Mouse (Mus musculus) intestine, postnatal 0 days (tissue): ENCODE data around the gene Elovl5. TPM values are rescaled to one million over a fixed set of nuclear protein-coding genes. Genes with fewer than 3 reads are reported as not detected.

Experiments used
- ATAC-seq: fragments of 200-750 bp; cut with Nextera tagmentation; 2 replicates; pipeline ENCODE4 v1.8.0; 2017; ENCODE audit warnings: mild to moderate bottlenecking, moderate TSS enrichment, moderate library complexity
- H3K27ac ChIP-seq: fragments of 300-500 bp; sonication (generic); 2 replicates; pipeline ENCODE4 v1.5.1; 2014; ENCODE audit warnings: mild to moderate bottlenecking, low read depth, low read length, moderate library complexity
- H3K27me3 ChIP-seq: fragments of 300-500 bp; sonication (generic); replicated peaks from 2 replicates; pipeline ENCODE4 v1.6.1; 2014; ENCODE audit warnings: low read length, mixed read lengths; ENCODE audit not compliant: control insufficient read depth, insufficient read depth
- H3K36me3 ChIP-seq: fragments of 300-500 bp; sonication (generic); 2 replicates; pipeline ENCODE4 v1.6.1; 2014; ENCODE audit warnings: mild to moderate bottlenecking, moderate library complexity; ENCODE audit not compliant: control insufficient read depth, insufficient read depth
- H3K4me1 ChIP-seq: fragments of 300-500 bp; sonication (generic); replicated peaks from 2 replicates; pipeline ENCODE4 v1.6.1; 2014; ENCODE audit warnings: antibody characterized with exemption, low read length, mixed read lengths; ENCODE audit not compliant: control insufficient read depth, insufficient read depth
- H3K4me2 ChIP-seq: fragments of 300-500 bp; sonication (generic); replicated peaks from 2 replicates; pipeline ENCODE4 v1.6.1; 2014; ENCODE audit warnings: low read depth, mild to moderate bottlenecking, moderate library complexity
- H3K4me3 ChIP-seq: fragments of 300-500 bp; sonication (generic); 2 replicates; pipeline ENCODE4 v1.5.1; 2014; ENCODE audit warnings: low read depth, low read length
- H3K9ac ChIP-seq: fragments of 300-500 bp; sonication (generic); 2 replicates; pipeline ENCODE4 v1.6.1; 2014; ENCODE audit warnings: mild to moderate bottlenecking, low read depth, low read length
- H3K9me3 ChIP-seq: fragments of 300-500 bp; sonication (generic); 2 replicates; pipeline ENCODE4 v1.6.1; 2016; ENCODE audit warnings: mixed run types; ENCODE audit not compliant: control insufficient read depth
- CTCF ChIP-seq: sonication (generic); IDR thresholded peaks from 2 replicates; pipeline ENCODE4 v1.5.1; 2016; ENCODE audit warnings: low read depth, mild to moderate bottlenecking, control low read depth, antibody characterized with exemption, moderate library complexity
- WGBS: fragments of 180-500 bp; shearing (Covaris S2); extraction: QIAGEN DNeasy Blood & Tissue Kit; methylation state at CpG from one replicate; pipeline ENCODE4 v1.1.7; 2014; 5-methylcytosine and 5-hydroxymethylcytosine counted together
- polyA plus RNA-seq: library from polyadenylated mRNA; unstranded; fragments of >200 nt; fragmentation: Nextera tagmentation; extraction: Ambion mirVana; gene quantifications from 2 replicates; pipeline ENCODE4 v1.2.1, GENCODE M21; 2015

The Elovl5 gene
- polyA plus RNA-seq, 1 experiment from 2014 or later, result 32.5 TPM

DNA sequence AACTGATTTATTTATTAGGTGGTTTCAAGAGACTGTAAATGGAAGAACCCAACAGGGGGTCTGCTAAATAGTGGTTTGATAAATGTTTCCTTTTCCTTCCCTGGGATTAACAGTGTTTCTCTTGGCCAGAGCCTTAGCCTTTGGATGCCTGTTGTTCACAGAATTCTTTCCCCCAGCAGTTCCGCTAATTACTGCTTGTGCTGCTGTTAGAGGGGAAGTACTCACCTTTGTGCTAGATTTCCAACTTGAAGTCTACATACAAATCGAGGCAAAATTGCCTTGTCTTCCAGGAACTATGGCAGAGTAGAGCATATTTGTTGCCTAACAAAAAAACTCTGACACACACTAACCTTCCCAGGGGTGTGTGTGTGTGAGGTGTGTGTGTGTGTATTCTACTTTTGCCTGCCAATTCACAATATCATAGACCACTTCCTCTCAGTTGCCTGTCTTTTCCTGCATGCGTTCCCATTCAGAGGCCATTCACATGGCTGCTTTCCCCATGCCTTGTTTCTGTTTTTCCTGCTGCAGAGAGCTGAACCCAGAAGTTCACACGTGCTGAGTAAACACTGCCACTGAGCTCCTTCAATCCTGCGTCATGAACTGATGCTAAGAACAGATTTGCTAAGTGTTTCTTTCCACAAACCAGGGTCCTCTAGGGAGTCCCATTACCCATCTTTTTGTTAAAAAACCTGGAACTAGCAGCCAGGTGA, 2.0 kb downstream of the Elovl5 start:
- no peak overlapping the region for H3K4me3 ChIP-seq
- H3K27me3 ChIP-seq, result no peaks in the 10 kb centered on the region
- no peak overlapping the region for H3K27ac ChIP-seq
- H3K9ac ChIP-seq, result no peak overlapping the region
- H3K9me3 ChIP-seq, result no peaks in the 10 kb centered on the region
- TF ChIP-seq CTCF, result no peak
- whole genome bisulfite sequencing, result 62% methylated on average over 5 of the region's 5 CpGs
- H3K4me1 ChIP-seq, result peaks cover 11% of the 10 kb centered on the region; the same call in 1 of the 2 replicates
- 0 out of 2 replicates have a peak, but pooled peaks cover 3% of the 10 kb centered on the region for H3K36me3 ChIP-seq
- ATAC-seq, result no peak
- H3K4me2 ChIP-seq, result peak overlapping the region; percentile 91

DNA sequence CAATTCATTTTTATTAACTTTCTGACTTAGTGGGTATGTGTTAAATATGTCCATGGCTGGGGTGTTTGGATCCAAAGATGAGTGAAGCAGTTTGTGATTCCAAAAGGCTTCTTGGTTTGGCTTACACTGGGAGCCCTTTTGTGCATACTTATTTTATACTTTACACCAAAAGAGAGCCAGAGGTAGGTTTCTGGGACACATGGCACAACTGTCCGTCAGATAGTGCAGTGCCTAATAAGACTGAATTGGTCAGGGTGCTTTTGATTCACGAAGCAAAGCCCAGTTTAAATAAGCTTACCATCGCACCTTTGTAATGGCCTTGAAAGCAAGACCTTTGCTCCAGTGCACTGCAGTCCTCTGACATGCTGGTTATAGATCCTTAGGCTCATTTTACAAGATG, 3.3 kb downstream of the Elovl5 start:
- Histone ChIP-seq H3K4me1 (peaks cover 11% of the 10 kb centered on the region; the same call in 1 of the 2 replicates), H3K9ac (no peak overlapping the region), H3K36me3 (0 out of 2 replicates have a peak, but pooled peaks cover 3% of the 10 kb centered on the region), H3K4me3 (no peak overlapping the region), H3K4me2 (no peak overlapping the region), H3K27ac (no peak overlapping the region), H3K27me3 (no peaks in the 10 kb centered on the region), H3K9me3 (no peaks in the 10 kb centered on the region)
- 51% methylated on average over 3 of the region's 3 CpGs for WGBS
- TF ChIP-seq CTCF, result no peak
- no peak for ATAC-seq

DNA sequence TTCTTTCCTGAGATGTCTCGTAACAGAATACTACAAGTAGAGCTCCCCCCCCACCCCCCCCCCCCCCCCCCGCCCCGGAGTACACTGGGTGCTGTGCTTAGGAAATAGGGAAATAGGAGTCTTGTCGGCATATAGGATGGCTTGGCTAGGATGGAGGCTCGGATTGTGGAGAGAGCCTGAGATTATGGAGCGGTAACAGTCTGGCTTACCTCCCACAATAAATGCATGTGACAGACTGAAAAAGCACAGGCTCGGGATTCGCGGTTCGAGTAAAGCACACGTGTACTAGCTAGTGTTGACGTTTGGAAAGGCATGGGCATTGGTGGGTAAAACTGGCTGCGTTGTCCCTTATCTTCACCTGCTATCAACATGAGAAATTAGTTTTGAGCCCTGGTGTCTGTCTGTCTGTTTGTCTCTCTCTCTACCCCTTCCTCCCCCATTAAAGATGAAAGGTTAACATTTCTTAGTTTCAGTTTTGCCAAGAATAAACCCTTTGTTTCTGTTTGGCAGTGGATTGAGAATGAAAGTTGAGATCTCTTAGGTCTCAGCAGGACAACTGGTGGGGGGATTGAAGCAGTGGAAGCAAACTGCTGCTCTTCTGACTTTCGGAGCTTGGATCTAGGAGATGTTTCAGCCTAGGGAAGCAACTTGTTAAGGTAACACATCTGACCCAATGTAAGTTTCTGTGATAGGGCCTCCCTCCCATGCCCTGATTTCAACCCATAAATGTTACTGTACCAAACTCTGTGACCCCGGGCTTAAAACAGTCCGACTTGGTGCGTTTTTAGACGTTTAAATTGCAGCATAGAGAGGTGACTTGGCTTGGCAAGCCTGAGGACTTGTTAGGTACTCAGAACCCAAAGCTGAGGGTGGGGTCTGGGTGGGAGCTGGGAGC, 4.4 kb downstream of the Elovl5 start:
- Histone ChIP-seq H3K9me3 (no peaks in the 10 kb centered on the region), H3K4me3 (peak overlapping the region; percentile 24), H3K4me2 (peak overlapping the region; percentile 47), H3K36me3 (0 out of 2 replicates have a peak, but pooled peaks cover 3% of the 10 kb centered on the region), H3K4me1 (peaks cover 11% of the 10 kb centered on the region; the same call in 1 of the 2 replicates), H3K9ac (no peak overlapping the region), H3K27ac (no peak overlapping the region; the same call in 1 of the 2 replicates), H3K27me3 (no peaks in the 10 kb centered on the region)
- 49% methylated on average over 16 of the region's 18 CpGs for WGBS
- no peak for TF ChIP-seq CTCF
- ATAC-seq, result no peak

DNA sequence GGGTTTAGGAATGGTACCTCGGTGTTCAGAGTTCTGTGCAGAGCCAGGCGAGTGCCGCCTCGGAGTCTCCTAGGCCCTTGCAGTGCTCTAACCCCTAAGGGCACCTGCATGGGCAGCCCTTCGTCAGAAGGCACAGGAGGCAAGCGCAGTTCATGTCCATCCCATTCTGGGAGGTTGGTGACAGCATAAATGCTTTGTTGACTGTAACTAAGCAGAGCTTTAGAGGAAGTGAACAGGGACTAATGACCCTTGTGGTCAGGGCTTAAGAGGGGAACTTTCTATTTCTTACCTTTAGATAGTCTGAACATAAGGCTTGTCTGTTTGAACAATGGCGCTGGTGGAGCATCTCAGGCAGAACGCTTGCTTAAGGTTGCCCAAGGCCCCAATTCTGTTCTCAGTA, 6.6 kb downstream of the Elovl5 start:
- Histone ChIP-seq H3K27ac (peak overlapping the region; percentile 57), H3K4me2 (peak overlapping the region; percentile 45), H3K4me1 (peaks cover 17% of the 10 kb centered on the region; the same call in 1 of the 2 replicates), H3K9ac (no peak overlapping the region), H3K27me3 (no peaks in the 10 kb centered on the region), H3K4me3 (no peak overlapping the region), H3K9me3 (no peaks in the 10 kb centered on the region), H3K36me3 (0 out of 2 replicates have a peak, but pooled peaks cover 3% of the 10 kb centered on the region)
- no peak for TF ChIP-seq CTCF
- ATAC-seq, result peak; percentile 25; the same call in 1 of the 2 replicates
- WGBS, result 67% methylated on average over 8 of the region's 8 CpGs

DNA sequence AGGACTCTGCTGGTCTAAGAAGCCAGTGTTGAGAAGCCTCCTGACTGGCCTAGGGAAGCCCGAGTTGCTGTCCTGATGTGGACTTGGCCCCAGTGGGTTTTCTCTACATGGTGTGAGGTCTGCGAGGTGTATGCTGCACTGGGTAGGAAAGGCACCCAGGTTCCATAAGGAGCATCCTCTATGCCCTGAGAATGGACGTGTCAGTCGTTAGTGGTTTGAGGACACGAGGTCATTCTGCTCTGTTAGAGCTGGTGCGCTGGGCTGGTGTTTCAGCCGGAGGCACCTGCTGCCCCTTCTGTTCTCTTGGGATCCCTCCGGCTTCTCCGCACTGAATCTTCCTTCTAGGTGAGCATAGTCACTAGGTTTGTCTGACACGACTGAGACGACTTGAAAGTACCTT, 7.0 kb downstream of the Elovl5 start:
- Histone ChIP-seq H3K4me2 (peak overlapping the region; percentile 45), H3K36me3 (0 out of 2 replicates have a peak, but pooled peaks cover 3% of the 10 kb centered on the region), H3K9ac (no peak overlapping the region), H3K9me3 (no peaks in the 10 kb centered on the region), H3K4me3 (no peak overlapping the region), H3K4me1 (peaks cover 17% of the 10 kb centered on the region; the same call in 1 of the 2 replicates), H3K27me3 (no peaks in the 10 kb centered on the region), H3K27ac (peak overlapping the region; percentile 57)
- 43% methylated on average over 11 of the region's 11 CpGs for WGBS
- ATAC-seq, result no peak
- no peak for TF ChIP-seq CTCF

DNA sequence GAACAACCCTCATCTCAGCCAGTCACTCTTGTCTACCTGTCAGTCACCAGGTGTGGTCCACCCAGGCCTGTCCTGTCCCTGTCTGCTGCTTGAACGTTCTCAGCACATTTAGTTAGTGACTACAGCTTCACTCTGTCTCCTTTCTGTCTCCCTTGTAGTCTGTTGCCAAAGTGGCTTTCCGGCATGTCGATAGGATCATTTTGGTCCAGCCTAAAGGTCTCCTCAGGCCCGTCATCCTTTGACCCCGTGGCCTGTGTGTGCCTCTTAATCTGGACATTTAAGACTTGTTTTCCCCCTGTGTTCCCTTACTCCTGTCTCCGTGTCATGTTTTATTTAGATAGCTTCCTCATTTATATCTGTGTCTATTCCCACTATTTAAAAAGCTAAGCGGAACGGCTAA, 9.0 kb downstream of the Elovl5 start:
- Histone ChIP-seq H3K9ac (no peak overlapping the region), H3K4me2 (no peak overlapping the region), H3K27me3 (no peaks in the 10 kb centered on the region), H3K4me3 (no peak overlapping the region), H3K27ac (no peak overlapping the region), H3K4me1 (peaks cover 10% of the 10 kb centered on the region; the same call in 1 of the 2 replicates), H3K36me3 (0 out of 2 replicates have a peak, but pooled peaks cover 3% of the 10 kb centered on the region), H3K9me3 (no peaks in the 10 kb centered on the region)
- no peak for ATAC-seq
- WGBS, result 84% methylated on average over 8 of the region's 8 CpGs
- TF ChIP-seq CTCF, result no peak
